Mouse (Mus musculus) C2C12 (cell line): ENCODE data around the gene Fgf8.

Source experiments
- CTCF ChIP-seq: IDR thresholded peaks from one replicate; pipeline ENCODE4 v1.5.1; 2011; ENCODE audit not compliant: control insufficient read depth, insufficient read depth, insufficient read length
- MYOD1 ChIP-seq: IDR thresholded peaks from one replicate; pipeline ENCODE4 v1.6.1; 2011; ENCODE audit warnings: low read depth; ENCODE audit not compliant: control insufficient read depth, insufficient read length

- TF ChIP-seq CTCF = no peak
- TF ChIP-seq MYOD1 = no peak
Measured at GRCm38 (mm10) chr19:45781676-45782075, 39.0 kb upstream of the Fgf8 start.
